Mouse (Mus musculus) midbrain, embryonic 11.5 days (tissue): ENCODE measurements around the gene Knstrn. TPM values are rescaled to one million over a fixed set of nuclear protein-coding genes. Genes with fewer than 3 reads are reported as not detected.

Source experiments
- ATAC-seq: fragments of 200-750 bp; cut with Nextera tagmentation; 2 replicates; pipeline ENCODE4 v1.8.0; 2017; ENCODE audit warnings: moderate TSS enrichment, moderate library complexity; ENCODE audit not compliant: low FRiP score
- DNase-seq: peaks from one replicate; pipeline ENCODE4 v3.0.0; 2015; ENCODE audit warnings: low spot score; ENCODE audit errors: missing footprints
- H3K27ac ChIP-seq: fragments of 300-500 bp; sonication (generic); 2 replicates; pipeline ENCODE4 v1.5.1; 2014; ENCODE audit warnings: low read depth, low read length
- H3K27me3 ChIP-seq: fragments of 300-500 bp; sonication (generic); 2 replicates; pipeline ENCODE4 v1.6.1; 2014; ENCODE audit warnings: mild to moderate bottlenecking, low read length, moderate library complexity, mixed read lengths; ENCODE audit not compliant: control insufficient read depth, insufficient read depth
- H3K36me3 ChIP-seq: fragments of 300-500 bp; sonication (generic); 2 replicates; pipeline ENCODE4 v1.6.1; 2014; ENCODE audit warnings: mild to moderate bottlenecking, low read length, moderate library complexity, mixed read lengths; ENCODE audit not compliant: control insufficient read depth, insufficient read depth
- H3K4me1 ChIP-seq: fragments of 300-500 bp; sonication (generic); 2 replicates; pipeline ENCODE4 v1.6.1; 2014; ENCODE audit warnings: low read length; ENCODE audit not compliant: control insufficient read depth, insufficient read depth
- H3K4me2 ChIP-seq: fragments of 300-500 bp; sonication (generic); 2 replicates; pipeline ENCODE4 v1.6.1; 2014; ENCODE audit warnings: mild to moderate bottlenecking, moderate library complexity
- H3K4me3 ChIP-seq: fragments of 300-500 bp; sonication (generic); 2 replicates; pipeline ENCODE4 v1.5.1; 2014; ENCODE audit warnings: low read depth, low read length
- H3K9ac ChIP-seq: fragments of 300-500 bp; sonication (generic); 2 replicates; pipeline ENCODE4 v1.6.1; 2014; ENCODE audit warnings: low read length
- H3K9me3 ChIP-seq: fragments of 300-500 bp; sonication (generic); 2 replicates; pipeline ENCODE4 v1.6.1; 2016; ENCODE audit warnings: low read length; ENCODE audit not compliant: control insufficient read depth
- WGBS: fragments of 180-500 bp; shearing (Covaris S2); extraction: QIAGEN DNeasy Blood & Tissue Kit; methylation state at CpG from one replicate; pipeline ENCODE4 v1.1.7; 2014; 5-methylcytosine and 5-hydroxymethylcytosine counted together
- polyA plus RNA-seq: library from polyadenylated mRNA; unstranded; fragments of >200 nt; fragmentation: Nextera tagmentation; extraction: Ambion mirVana; gene quantifications from 2 replicates; pipeline ENCODE4 v1.2.1, GENCODE M21; 2014

Knstrn gene
- polyA plus RNA-seq, 1 experiment from 2014 or later, result 203 TPM

GRCm38 (mm10) chr2:118789501-118789900, 24.3 kb upstream of the Knstrn start:
- H3K27ac ChIP-seq, result no peak overlapping the region
- 93% methylated on average over 11 of the region's 11 CpGs for WGBS
- no peaks in the 10 kb centered on the region for H3K36me3 ChIP-seq
- H3K4me2 ChIP-seq, result no peak overlapping the region
- H3K4me1 ChIP-seq, result peaks cover 4% of the 10 kb centered on the region; the same call in 1 of the 2 replicates
- DNase-seq (no peak), ATAC-seq (no peak)
- no peak overlapping the region for H3K9ac ChIP-seq
- no peak overlapping the region for H3K4me3 ChIP-seq
- H3K9me3 ChIP-seq, result no peaks in the 10 kb centered on the region
- no peaks in the 10 kb centered on the region; the same call in 1 of the 2 replicates for H3K27me3 ChIP-seq

GRCm38 (mm10) chr2:118790221-118790550, 23.6 kb upstream of the Knstrn start:
- no peak overlapping the region for H3K27ac ChIP-seq
- H3K9ac ChIP-seq, result no peak overlapping the region
- DNase-seq (no peak), ATAC-seq (no peak; the same call in 1 of the 2 replicates)
- H3K4me3 ChIP-seq, result no peak overlapping the region
- H3K9me3 ChIP-seq, result no peaks in the 10 kb centered on the region
- H3K4me2 ChIP-seq, result peak overlapping the region; percentile 10; the same call in 1 of the 2 replicates
- no peaks in the 10 kb centered on the region; the same call in 1 of the 2 replicates for H3K27me3 ChIP-seq
- whole genome bisulfite sequencing, result 51% methylated on average over 12 of the region's 12 CpGs
- peaks cover 4% of the 10 kb centered on the region; the same call in 1 of the 2 replicates for H3K4me1 ChIP-seq
- H3K36me3 ChIP-seq, result no peaks in the 10 kb centered on the region

DNA sequence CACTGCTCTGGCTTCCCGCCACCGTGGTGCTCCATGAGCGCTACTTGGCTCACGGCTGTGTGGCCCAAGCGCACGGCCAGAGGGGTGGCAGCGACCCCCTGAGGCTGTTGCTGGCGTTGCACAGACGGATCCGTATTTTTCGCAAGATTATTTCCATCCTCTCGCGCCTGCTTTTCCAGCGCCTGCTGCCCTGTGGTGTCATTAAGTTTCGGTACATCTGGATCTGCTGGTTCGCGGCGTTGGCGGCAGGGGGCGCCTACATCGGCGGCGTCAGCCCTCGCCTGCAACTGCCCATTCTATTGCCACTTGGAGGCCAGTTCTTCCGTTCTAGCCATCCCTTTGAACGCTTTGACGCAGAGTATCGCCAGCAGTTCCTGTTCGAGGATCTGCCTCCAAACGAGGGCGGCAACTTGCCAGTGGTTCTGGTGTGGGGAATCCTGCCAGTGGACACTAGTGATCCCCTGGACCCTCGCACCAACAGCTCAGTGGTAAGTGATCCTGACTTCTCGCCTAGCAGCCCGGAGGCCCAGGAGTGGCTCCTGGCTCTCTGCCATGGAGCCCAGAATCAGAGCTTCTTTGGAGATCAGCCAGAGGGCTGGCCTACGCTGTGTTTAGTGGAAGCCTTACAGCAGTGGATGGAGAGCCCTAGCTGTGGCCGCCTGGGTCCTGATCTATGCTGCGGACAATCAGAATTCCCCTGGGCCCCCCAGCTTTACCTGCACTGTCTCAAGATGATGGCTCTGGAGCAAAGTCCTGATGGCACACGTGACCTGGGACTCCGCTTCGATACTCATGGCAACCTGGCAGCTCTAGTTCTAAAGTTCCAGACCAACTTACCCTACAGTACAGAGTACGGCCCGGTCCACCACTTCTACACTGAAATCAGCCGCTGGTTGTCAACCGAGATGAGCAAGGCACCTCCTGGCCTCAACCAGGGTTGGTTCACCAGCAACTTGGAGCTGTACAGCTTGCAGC, 23.0 kb upstream of the Knstrn start:
- Histone ChIP-seq H3K9me3 (no peaks in the 10 kb centered on the region), H3K4me3 (no peak overlapping the region), H3K9ac (no peak overlapping the region), H3K4me1 (peaks cover 4% of the 10 kb centered on the region; the same call in 1 of the 2 replicates), H3K27ac (no peak overlapping the region), H3K4me2 (peak overlapping the region; percentile 10; the same call in 1 of the 2 replicates), H3K27me3 (no peaks in the 10 kb centered on the region; the same call in 1 of the 2 replicates), H3K36me3 (no peaks in the 10 kb centered on the region)
- 29% methylated on average over 44 of the region's 44 CpGs for WGBS
- DNase-seq (peak; percentile 95), ATAC-seq (peak; percentile 64; the same call in 1 of the 2 replicates)

DNA sequence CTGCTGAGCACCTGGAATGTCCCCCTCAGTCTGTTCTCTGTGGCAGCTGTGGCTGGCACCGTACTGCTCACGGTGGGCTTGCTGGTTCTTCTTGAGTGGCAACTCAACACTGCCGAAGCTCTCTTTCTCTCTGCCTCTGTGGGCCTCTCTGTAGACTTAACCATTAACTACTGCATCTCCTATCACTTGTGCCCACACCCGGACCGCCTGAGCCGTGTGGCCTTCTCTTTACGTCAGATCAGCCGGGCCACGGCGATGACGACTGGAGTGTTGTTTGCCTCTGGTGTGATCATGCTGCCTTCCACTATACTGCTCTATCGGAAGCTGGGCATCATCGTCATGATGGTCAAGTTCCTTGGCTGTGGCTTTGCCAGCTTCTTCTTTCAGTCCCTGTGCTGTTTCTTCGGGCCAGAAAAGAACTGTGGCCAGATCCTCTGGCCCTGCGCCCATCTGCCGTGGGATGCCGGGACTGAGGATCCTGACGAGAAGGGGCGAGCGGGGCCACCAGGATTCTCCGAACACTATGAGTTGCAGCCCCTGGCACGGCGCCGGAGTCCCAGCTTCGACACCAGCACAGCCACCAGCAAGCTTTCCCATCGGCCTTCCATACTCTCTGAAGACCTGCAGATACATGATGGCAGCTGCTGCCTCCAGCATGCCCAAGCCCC, 22.1 kb upstream of the Knstrn start:
- 93% methylated on average over 26 of the region's 26 CpGs for WGBS
- Histone ChIP-seq H3K9me3 (no peaks in the 10 kb centered on the region), H3K4me3 (no peak overlapping the region), H3K9ac (no peak overlapping the region), H3K4me2 (no peak overlapping the region), H3K36me3 (no peaks in the 10 kb centered on the region), H3K27ac (no peak overlapping the region), H3K4me1 (peaks cover 4% of the 10 kb centered on the region; the same call in 1 of the 2 replicates), H3K27me3 (no peaks in the 10 kb centered on the region; the same call in 1 of the 2 replicates)
- ATAC-seq (no peak), DNase-seq (no peak)

GRCm38 (mm10) chr2:118792259-118792613, 21.6 kb upstream of the Knstrn start:
- no peaks in the 10 kb centered on the region for H3K9me3 ChIP-seq
- H3K36me3 ChIP-seq, result no peaks in the 10 kb centered on the region
- 75% methylated on average over 4 of the region's 4 CpGs for WGBS
- no peak overlapping the region for H3K9ac ChIP-seq
- H3K4me3 ChIP-seq, result no peak overlapping the region
- no peak overlapping the region for H3K27ac ChIP-seq
- peaks cover 4% of the 10 kb centered on the region; the same call in 1 of the 2 replicates for H3K4me1 ChIP-seq
- DNase-seq, result no peak
- H3K27me3 ChIP-seq, result no peaks in the 10 kb centered on the region; the same call in 1 of the 2 replicates
- ATAC-seq, result no peak
- H3K4me2 ChIP-seq, result no peak overlapping the region

- 84% methylated on average over 4 of the region's 4 CpGs for WGBS
- no peak overlapping the region for H3K9ac ChIP-seq
- peaks cover 4% of the 10 kb centered on the region; the same call in 1 of the 2 replicates for H3K4me1 ChIP-seq
- no peaks in the 10 kb centered on the region for H3K36me3 ChIP-seq
- no peak overlapping the region for H3K4me3 ChIP-seq
- no peaks in the 10 kb centered on the region for H3K9me3 ChIP-seq
- DNase-seq (no peak), ATAC-seq (no peak)
- H3K27ac ChIP-seq, result no peak overlapping the region
- H3K4me2 ChIP-seq, result no peak overlapping the region
- H3K27me3 ChIP-seq, result no peaks in the 10 kb centered on the region; the same call in 1 of the 2 replicates
These were observed 20.2 kb upstream of the Knstrn start for GRCm38 (mm10) chr2:118793636-118794035.

- H3K4me2 ChIP-seq, result no peak overlapping the region
- WGBS, result 75% methylated on average over 4 of the region's 4 CpGs
- no peaks in the 10 kb centered on the region for H3K4me1 ChIP-seq
These were observed 11.2 kb upstream of the Knstrn start for GRCm38 (mm10) chr2:118802542-118803118.

DNA sequence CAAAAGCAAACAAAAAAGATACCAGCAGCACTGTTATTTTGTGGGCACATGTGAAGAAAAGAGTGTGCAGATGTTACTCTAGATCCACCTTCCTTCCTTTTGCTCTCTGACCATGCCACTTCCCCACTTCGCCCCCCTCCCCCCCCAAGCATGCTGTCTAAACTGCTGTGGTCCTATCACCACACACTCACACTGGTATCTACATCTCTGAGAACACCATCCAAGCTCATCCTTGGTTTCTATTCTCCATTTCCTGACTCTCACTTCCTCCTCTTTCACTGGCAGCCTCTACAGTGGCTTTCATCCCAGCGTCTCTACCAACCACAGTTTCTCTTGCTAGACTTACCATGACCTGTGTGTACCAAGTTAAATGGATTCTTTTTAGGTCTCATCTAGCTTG, 9.3 kb upstream of the Knstrn start:
- Histone ChIP-seq H3K4me2 (no peak overlapping the region), H3K4me3 (no peak overlapping the region), H3K9ac (no peak overlapping the region), H3K36me3 (no peaks in the 10 kb centered on the region), H3K4me1 (no peaks in the 10 kb centered on the region), H3K27ac (no peak overlapping the region), H3K27me3 (no peaks in the 10 kb centered on the region), H3K9me3 (no peaks in the 10 kb centered on the region)
- DNase-seq (no peak), ATAC-seq (no peak)
- WGBS, result 80% methylated on average over 2 of the region's 2 CpGs

More at GRCm38 (mm10) chr2:118802542-118803118, 11.2 kb upstream of the Knstrn start:
- ATAC-seq, result no peak
- Histone ChIP-seq H3K27ac (no peak overlapping the region), H3K27me3 (no peaks in the 10 kb centered on the region), H3K9ac (no peak overlapping the region), H3K36me3 (no peaks in the 10 kb centered on the region), H3K4me3 (no peak overlapping the region), H3K9me3 (no peaks in the 10 kb centered on the region)
- no peak for DNase-seq
